Mouse (Mus musculus): ENCODE measurements around the gene Stx1a. TPM values are rescaled to one million over a fixed set of nuclear protein-coding genes. Genes with fewer than 3 reads are reported as not detected.
A peak's percentile ranks its signal among the peaks of the same experiment; 100 is the strongest.
"Not testable (repeated sequence)": the region's sequence is repeated elsewhere in the genome, so short reads cannot be mapped to it uniquely, and the experiment has no call there.

The Stx1a gene
- total RNA-seq, 2 experiments from 2014 or later: 157 to 160 TPM

DNA sequence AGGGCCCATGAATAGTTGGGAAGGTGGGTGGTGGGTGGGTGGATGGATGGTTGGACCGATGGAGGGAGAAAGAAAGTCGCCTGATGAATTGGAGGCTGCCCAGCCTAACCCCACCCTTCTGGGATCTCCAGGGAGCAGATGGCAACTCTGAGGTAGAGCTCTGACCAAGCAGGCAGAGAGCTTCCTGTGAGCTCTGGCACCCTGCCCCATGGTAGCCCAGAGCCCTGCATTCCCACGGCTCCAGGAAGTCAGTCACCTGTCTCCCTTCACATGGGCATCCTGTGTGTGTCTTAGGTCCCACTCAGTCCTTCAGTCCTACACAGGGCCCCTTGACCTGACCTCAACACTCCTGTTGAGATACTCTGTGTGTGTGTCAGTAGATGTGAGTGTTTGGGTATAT lies 14.7 kb downstream of the Stx1a start:
- DNase-seq (ENCODE audit: low spot score in 2 of 2): no peak

DNA sequence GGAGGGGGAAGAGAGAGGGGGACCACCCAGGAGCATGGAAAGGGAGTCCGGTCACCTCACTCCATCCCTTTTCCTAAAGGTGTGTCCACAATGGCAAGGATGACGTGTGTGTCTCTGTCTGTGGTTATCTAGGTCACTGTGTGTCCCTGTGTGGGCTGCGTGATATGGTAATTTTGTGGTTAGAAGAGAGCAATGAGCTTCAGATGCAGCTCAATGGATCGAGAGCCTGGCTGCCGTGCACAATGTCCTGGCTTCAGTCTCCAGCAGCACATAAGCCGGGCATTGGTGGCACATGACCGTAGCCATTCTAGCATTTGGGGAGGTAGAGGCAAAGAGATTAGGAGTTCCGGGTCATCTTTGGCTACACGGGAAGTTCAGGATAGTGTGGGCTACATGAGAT lies 16.3 kb downstream of the Stx1a start:
- no peak for DNase-seq (ENCODE audit: low spot score in 2 of 2)

DNA sequence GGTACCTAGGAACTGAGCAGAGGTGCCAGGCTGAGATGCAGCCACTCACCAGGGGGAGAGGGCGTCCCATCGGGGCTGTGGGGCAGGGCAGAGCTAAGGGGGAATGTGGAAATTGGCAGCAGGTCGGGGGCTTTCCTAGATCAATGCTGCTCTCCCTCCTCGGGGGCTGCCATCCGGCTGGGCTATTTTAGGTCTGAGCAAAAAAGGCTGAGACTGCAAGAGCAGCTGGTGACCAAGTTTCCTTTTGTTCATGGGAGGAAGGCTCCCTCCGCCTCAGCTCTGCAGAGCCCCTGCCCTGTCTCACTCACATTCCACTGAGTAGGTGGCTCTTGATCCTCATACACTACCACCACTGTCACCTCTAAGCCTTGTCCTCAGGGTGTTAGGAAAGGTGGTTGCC lies 16.8 kb downstream of the Stx1a start:
- no peak for DNase-seq (ENCODE audit: low spot score in 2 of 2)

DNA sequence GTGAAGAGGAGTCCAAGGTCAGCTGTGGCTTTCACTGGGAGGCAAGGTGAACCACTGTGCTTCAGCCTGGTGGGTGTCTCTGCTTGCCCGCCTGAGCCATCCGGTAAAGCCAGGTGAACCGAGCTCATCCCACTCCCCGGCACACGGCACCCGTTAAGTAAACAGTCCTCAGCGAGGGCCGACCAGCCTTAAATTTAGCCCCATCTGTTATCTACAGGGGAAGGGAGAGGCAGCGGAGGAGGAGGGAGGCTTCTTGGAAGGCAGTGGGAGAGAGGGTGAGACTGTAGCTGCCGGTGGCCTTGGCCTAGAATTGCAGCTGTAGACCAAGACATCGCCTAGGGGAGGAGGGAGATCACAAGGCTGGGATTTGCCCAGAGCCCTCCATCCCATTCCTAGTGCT lies 17.5 kb downstream of the Stx1a start:
- DNase-seq (ENCODE audit: low spot score in 2 of 2): no peak

DNA sequence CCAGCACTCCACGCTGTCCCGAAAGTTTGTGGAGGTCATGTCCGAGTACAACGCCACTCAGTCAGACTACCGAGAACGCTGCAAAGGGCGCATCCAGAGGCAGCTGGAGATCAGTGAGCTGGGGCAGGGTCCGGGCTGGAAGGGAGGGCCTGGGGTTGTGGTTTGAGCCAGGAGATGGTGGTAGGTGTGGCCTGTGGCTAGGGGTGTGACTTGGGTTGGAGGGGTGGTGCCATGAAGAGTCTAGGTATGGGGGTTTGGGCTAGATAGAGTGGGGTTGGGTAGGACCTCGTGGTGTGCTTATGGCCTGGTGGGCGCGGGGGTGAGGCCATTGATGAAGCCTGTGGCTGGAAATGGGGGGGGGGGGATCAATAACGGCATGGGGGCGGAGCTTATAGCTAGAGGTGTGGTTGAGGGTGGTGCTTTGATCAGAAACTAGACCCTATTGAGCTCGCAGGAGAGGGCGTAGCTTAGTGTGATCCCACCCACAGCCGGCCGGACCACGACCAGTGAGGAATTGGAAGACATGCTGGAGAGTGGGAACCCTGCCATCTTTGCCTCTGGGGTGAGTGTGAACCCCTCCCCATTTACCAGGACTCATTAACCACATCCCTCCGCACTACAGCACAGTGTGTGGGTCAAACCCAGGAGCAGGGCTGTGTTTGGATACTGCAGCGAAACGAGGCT lies 19.0 kb downstream of the Stx1a start:
- no peak for DNase-seq (ENCODE audit: low spot score in 2 of 2)

DNA sequence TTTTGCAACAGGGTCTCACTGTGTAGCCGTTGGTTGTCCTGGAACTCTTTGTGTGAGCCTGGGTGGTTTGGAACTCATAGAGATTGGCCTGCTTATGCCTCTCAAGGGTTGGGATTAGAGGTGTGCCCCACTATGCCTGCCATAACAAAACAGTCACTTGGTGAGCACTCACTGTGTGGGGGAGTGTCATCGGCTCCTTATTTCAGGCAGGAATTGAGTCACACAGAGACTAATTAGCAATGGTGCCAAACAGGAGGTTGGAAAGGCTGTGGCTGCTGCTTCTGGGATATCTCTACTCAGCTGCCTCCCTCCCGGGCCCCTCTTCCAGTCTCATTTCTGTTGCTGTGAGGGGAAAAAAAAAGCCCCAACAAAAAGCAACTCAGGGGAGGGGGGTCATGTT lies 21.3 kb downstream of the Stx1a start:
- DNase-seq (ENCODE audit: low spot score in 2 of 2): no peak

DNA sequence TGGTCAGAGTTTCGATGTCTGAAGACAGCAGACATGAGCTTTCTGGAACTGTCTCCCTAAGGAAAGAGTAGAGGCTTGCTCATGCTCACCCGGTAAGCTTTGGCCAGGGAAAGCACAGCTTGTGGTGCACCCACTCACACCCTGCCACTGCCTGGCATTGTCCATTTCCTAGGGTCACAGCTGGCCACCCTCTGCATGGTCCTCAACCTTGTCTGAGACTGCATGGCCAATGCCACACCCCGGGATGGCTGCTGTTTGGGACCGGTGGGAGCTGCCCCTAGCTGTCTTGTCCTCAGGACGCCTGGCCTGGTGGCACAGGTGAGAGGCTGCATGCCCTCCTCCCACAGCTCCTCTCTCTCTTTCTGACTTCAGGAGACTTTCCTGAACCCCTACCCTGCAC lies 25.3 kb downstream of the Stx1a start:
- DNase-seq (ENCODE audit: low spot score in 2 of 2): no peak

DNA sequence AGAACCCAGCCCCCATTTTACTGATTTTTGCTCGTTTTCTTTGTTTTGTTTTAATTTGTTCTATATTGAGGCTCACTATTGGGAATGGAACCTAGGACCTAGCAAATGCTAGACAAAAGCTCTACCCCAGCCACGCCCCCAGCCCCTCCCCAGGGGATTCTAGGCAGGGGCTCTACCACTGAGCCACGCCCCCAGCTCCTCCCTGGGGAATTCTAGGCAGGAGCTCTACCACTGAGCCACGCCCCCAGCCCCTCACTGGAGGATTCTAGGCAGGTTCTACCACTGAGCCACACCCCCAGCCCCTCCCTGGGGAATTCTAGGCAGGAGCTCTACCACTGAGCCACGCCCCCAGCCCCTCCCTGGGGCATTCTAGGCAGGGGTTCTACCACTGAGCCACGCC lies 26.0 kb downstream of the Stx1a start:
- DNase-seq (ENCODE audit: low spot score in 2 of 2): not testable (repeated sequence)

DNA sequence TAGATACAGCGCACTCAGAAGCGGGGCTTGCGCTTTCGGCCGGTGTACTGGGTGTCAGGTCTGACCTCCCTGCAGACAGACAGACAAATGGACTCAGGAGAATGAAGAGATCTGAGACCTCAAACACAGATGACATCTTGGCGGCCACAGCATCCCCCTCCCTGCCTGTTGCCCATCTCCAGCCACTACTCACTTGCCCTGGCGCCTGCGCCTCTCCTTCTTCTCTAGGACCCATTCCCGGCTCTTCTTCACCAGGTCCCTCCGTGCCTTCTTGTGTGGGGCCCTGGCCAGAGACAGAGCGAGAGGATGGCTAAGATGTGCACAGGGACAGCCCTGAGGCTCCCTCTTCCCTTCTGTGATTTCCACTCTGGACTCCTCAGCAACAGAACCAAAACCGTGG lies 30.1 kb downstream of the Stx1a start:
- no peak for DNase-seq (ENCODE audit: low spot score in 2 of 2)

DNA sequence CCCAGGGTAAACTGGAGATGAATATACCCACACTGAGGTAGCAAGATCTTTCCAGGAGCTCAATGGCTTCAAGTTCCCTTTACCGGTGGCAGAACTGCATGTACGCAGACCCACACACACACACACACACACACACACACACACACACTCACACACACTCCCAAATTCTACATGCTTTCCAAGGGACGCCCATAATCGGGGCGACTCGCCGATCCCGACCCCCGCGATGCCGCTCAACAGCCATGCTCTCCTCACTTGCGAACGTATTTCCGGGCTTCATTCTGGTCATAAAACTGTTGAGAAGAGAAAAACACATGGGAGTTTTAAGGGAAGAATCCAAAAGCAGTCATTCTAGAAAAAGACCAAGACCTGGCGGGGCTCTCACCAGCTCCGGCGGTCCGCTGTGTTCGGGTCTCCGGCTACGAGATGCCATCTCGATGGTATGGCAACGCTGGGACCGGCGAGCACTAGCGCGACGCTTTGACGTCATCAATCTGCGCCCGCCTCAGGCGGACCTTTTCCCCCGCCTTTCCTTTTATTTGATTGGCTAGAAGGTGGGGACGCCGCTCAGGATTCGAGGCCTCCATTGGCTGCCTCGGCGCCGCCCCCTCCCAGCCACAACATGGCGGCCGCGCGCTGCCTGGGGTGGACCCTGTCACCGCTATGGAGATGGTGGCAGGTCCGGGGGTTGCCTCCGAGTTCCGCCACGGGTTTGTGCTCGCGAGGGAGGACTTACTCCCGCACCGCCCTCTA lies 40.5 kb downstream of the Stx1a start, which contains the start of gene Dnajc30:
Gene Dnajc30 (plus strand): TSS at position 574 of the 753 bp plus-strand sequence.
- DNase-seq (ENCODE audit: low spot score in 2 of 2): peak; percentile 97 to 98

DNA sequence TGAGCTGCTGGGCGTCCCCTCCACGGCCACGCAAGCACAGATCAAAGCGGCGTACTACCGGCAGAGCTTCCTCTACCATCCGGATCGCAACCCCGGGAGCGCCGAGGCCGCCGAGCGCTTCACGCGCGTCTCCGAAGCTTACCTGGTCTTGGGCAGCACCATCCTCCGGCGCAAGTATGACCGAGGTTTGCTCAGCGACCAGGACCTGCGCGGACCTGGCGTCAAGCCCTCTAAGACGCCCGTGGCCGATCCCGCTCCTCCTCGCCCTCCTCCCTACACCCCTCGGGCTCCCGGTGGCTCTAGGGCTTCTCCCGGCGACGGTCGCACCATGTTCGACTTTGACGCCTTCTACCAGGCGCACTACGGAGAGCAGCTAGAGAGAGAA lies 41.1 kb downstream of the Stx1a start:
- DNase-seq (ENCODE audit: low spot score in 2 of 2): no peak

DNA sequence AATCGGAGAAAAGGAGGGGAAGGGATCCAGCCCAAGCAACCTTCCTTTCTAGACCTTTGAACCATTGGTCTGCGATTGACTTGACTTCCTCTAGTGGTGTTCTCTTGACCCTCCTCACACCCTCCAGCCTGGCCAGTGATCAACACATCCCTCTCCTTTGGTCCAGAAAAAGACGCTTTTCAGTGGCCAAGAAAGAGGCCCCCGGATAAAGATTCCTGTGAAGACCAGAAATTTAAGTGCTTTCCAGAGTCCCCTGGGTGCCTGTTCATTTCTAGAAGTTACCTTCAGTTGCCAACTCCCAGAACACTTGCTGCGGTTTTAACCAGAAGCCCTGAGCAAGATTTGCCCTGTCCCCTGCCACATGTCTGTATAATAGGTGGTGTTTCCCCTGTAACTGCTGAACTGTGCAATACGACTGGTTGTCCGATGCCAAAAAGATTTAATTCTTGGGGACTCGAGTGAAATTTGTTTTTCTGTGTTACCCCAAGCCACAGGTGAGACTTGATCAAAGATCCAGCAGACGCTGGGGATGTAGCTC lies 41.7 kb downstream of the Stx1a start, which contains the start of gene Bud23:
Gene Bud23 (minus strand): TSS at position 51 of the 538 bp plus-strand sequence.
- DNase-seq (ENCODE audit: low spot score in 2 of 2): not testable (repeated sequence)

DNA sequence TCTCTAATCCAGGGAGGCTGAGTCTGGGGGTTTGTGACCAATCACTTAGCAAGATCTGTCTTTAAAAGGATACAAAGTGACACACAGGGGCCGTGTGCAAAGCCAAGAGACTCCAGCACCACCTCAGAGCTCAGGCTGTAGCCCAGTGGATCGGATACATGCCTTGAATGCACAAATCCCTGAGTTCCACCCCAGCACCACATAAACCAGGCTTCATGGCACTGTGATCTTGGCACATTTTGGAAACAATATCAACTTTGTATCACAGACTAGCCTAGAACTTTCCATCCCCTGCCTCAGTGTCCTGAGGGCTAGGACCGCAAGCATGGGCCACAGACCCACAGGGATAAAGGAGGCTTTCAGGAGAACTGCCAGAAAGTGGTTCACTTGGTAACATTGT lies 42.7 kb downstream of the Stx1a start:
- no peak for DNase-seq (ENCODE audit: low spot score in 2 of 2)

DNA sequence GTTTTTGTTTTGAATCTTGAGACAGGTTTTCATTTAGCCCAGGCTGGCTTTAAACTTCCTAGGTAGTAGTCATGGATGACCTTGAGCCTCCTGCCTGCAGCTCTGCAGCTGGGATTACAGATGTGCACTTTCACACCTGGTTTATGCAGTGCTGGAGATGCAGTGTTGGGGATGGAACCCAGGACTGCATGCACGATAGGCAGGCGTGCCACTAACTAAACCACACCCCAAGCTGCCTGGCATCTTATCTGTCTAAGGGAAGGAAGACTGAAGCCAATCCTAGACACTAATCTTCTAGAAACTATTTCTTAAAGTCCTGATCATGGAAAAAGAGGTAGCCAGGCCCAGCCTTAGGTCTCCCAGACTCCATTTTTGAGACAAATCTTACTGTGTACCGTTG lies 47.2 kb downstream of the Stx1a start:
- DNase-seq (ENCODE audit: low spot score in 2 of 2): no peak

DNA sequence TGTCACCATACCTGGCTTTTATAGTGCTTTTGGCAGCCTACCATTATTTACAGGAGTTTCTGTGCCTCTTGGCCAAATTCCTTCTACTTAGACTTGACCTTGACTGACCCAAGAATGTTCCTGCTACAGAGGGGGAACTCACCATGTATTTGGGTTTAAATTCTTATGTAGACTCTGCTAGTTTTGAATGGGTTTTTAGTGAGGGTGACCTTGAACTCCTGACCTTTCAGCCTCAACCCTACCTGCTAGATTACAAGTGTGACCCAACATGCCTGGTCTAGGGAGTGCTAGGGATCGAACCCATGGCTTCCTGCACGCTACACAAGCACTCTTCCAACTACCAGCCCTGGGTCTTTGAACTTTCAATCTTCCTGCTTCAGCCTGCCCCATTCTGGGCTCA lies 48.8 kb downstream of the Stx1a start:
- no peak for DNase-seq (ENCODE audit: low spot score in 2 of 2)

DNA sequence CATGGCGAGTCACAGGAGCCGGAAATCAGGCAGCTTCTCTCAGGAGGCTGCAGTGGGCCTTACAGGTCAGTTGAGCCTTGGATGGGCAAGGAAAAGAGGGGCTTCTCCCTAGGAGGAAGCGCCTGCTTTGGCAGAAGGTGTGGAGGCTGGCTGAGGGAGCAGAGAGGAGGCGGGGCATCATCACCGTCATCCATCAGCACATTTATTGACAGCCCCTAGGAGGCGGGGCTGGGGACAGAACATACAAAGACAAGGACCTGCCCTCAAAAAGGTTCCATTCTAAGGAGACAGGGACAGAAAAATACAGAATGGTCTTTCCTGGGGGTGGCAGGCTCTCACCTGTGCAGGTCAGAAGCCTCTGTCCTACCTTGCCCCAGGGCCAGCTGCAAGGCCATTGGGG lies 49.4 kb downstream of the Stx1a start:
- DNase-seq (ENCODE audit: low spot score in 2 of 2): no peak

DNA sequence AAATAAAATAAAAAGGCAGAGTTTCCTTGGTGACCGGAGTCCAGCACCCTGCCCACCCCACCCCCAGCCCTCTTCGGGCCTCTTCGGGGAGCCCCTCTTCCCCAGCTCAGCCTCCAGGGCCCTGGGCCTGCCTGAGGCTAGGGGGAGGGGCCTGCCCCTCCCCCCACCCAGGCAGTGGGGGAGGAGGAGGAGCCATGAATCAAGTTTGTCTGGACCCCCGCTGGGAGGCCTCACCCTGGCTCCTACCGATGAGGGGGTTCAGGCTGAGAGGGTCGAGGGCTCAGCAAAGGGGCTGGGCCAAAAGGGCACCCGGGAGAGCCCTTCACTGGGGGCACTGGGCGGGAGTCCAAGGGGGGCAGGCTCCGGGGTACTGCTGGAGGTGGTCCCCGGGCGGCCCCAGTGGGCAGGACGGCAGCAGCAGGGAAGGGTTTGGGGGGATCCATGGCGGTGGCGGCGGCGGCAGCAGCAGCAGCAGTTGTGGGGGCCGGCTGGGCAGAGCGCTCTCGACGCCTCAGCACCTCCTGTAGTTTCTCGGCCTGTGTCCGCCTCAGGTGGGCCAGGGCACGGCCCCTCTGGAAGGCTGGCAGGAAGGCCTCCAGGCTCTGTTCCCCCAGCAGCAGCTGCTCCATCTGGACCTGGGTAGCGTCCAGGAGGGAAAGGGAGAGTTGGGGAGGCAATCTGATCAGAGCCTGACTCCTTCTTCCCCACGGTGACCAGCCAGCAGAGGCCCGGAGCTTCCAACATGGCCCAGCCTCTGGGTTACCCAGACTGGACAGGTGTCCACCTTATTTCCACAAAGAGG lies 50.3 kb downstream of the Stx1a start:
- DNase-seq (ENCODE audit: low spot score in 2 of 2): no peak

DNA sequence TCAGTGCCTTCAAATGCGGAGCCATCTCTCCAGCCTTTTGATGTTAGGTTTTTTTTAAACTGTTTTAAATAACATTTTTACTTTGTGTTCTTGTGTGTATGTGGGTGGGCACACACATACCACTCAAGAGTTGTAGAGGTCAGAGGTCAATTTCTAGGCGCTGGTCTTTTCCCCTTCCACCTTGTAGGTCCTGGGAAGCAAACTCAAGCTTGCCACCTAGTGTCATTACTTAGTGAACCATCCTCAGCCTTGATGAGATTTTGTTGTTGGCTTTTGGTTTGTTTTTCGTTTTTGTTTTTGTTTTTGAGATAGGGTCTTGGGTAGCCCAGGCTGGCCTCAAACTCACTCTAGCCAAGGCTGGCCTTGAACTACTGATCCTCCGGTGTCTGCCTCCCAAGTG lies 52.4 kb downstream of the Stx1a start:
- DNase-seq (ENCODE audit: low spot score in 2 of 2): no peak

DNA sequence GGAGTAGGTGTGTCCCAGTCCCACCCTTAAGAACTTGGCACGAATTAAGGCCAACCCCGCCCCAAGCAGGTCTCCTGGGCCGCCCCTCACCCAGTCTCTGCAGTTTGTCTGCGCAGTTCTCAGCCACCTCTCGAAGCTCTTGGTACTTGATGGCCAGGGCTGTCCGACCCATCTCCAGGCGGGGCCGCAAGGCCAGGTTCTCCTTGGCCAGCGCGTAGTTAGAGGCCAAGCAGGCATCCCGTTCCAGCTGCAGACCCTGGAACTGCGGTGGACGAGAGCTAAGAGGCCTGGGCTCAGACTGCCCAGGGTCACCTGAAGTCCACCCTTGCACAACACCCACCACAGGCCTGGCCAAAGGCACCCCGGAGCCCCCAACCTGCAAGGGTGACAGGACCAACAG lies 53.1 kb downstream of the Stx1a start:
- DNase-seq (ENCODE audit: low spot score in 2 of 2): no peak

DNA sequence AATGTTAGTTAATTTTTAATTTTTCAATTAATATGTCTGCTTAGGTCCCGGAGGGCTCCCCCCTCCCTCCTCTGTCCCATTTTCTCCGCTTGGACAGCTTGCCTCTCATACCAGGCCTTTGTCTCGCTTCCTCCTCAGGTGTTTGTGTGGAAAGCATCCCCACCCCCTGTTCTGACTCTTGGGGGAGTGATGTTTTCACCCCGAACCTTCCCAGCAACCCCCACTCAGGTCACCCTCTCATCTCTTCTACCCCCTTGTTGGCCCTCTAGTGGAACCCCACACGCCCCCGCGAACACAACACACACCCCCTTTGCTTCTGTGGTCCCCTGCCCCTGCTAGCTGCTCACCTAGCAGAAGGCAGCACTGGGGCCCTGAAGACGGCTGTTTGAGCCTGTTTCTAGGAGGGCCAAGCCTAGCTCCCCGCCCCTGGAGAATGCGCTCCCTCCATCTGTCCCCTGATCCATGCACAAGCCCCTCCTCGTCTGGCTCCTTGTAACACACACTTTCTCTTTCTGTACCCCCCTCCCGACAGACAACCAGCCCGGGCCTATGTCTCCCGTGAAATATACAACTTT lies 53.7 kb downstream of the Stx1a start:
- peak; percentile 39 to 55 for DNase-seq (ENCODE audit: low spot score in 2 of 2)

Data from layer of hippocampus, postnatal 14 days (tissue).